Mouse (Mus musculus) cortical plate, adult 2 months (tissue): ENCODE measurements around the gene 2900026A02Rik.

Source experiments
- CTCF ChIP-seq: fragments of 200-500 bp; IDR thresholded peaks from 2 replicates; pipeline ENCODE4 v1.5.1; 2011; ENCODE audit warnings: mild to moderate bottlenecking, control low read depth, low read length; ENCODE audit not compliant: insufficient read depth; ENCODE audit errors: extremely low read depth
- POLR2A ChIP-seq: fragments of 200-500 bp; IDR thresholded peaks from 2 replicates; pipeline ENCODE4 v1.6.1; 2011; ENCODE audit warnings: mild to moderate bottlenecking, low read length, control low read depth; ENCODE audit not compliant: insufficient read depth; ENCODE audit errors: extremely low read depth

DNA sequence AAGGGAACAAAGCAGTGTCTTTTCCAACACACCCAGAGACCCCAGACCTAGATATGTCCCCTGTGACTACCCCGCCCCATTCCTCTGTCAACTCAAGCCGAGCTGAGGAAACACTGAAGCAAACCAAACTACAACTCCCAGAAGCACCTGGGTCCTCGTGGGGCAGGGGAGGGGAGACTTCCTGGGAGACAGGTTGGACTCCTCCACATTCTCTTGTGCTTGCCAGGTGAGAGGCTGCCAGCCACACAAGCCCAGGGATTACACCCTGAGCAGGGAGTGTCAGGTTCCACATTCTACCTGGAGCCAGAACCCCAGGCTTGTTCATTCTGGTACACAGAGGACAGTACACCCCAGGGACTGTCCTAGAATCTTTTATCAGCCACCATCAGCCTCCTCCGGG lies 2.9 kb upstream of the 2900026A02Rik start:
- TF ChIP-seq CTCF (no peak), POLR2A (peak; percentile 23; the same call in 1 of the 2 replicates)
